Mouse (Mus musculus): Measurements from ENCODE around the gene Dync2h1.

DNA sequence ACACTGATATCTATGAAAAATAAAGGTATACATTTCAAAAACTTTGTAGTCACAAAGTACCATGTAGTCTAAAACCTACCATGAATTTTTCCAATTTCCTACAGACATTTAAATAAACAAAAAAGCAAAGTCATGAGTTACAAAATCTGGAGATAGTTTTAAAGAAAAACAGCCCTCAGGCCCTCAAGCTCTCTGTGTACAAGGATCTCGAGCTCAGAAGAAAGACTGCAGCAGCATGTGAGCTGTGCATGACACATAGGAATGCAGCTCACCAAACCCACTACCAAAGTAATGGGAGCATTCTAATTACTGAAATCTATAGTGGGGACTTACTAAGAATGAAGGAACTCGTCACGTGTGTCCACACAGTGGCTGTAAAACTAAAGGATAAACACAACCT lies 24.5 kb downstream of the Dync2h1 start:
- TF ChIP-seq CTCF (IDR thresholded peaks at IDR 0.05) (no peak), POLR2A (IDR thresholded peaks at IDR 0.05; ENCODE audit: insufficient read depth, low read depth, low read length) (no peak), EP300 (IDR thresholded peaks at IDR 0.05; ENCODE audit: insufficient read depth, low read depth, low read length) (no peak)

Data from heart, adult 2 months (tissue).